In genomic region chr2:122374666-122375331, GRCm38 (mm10) we compare ENCODE assay signal across 8 mouse cellular contexts. TPM values are rescaled to one million over a fixed set of nuclear protein-coding genes. Genes with fewer than 3 reads are reported as not detected.
DNase-seq lines count a peak whose midpoint lies in the region; ATAC-seq and TF ChIP-seq lines count a peak whose summit lies in the region.

No protein-coding gene starts in this region.

- H3K4me1 ChIP-seq in E14TG2a.4 (replicated peaks; ENCODE audit: low read depth, low read length) = peaks cover 54% of the 10 kb centered on the region
- H3K4me1 ChIP-seq in forebrain, embryonic 11.5 days (replicated peaks; ENCODE audit: control insufficient read depth, insufficient read depth, low read length) = no peaks in the 10 kb centered on the region
- H3K4me1 ChIP-seq in liver, embryonic 12.5 days = peaks cover 33% of the 10 kb centered on the region

- H3K36me3 ChIP-seq in E14TG2a.4 (ENCODE audit: insufficient read depth, low read length) = 0 out of 2 replicates have a peak, but pooled peaks cover 3% of the 10 kb centered on the region
- no peaks in the 10 kb centered on the region for H3K36me3 ChIP-seq in forebrain, embryonic 11.5 days (ENCODE audit: control insufficient read depth, insufficient read depth, low read length)
- no peaks in the 10 kb centered on the region for H3K36me3 ChIP-seq in liver, embryonic 12.5 days

- WGBS in forebrain, embryonic 11.5 days = 22% methylated on average over 23 of the region's 23 CpGs
- 26% methylated on average over 23 of the region's 23 CpGs for WGBS in liver, embryonic 12.5 days (ENCODE audit: insufficient replicate concordance)

- no peak for ATAC-seq in forebrain, embryonic 11.5 days (replicated peaks; ENCODE audit: low FRiP score)
- ATAC-seq in liver, embryonic 12.5 days = no peak

- DNase-seq in heart, adult 11 months = peak; percentile 79
- no peak for DNase-seq in heart, adult 8-10 months (ENCODE audit: low spot score)
- DNase-seq in forebrain, embryonic 11.5 days (ENCODE audit: low spot score) = no peak
- no peak for DNase-seq in right cerebral cortex, postnatal 14 days
- DNase-seq in urinary bladder, postnatal 10 days (ENCODE audit: low spot score) = no peak
- no peak for DNase-seq in right cerebral cortex, postnatal 36 days (ENCODE audit: low spot score in 2 of 2)

- no peak for TF ChIP-seq CTCF in E14TG2a.4 (conservative IDR thresholded peaks at IDR 0.05; ENCODE audit: low read length)

- peak overlapping the region; percentile 61 for H3K9ac ChIP-seq in forebrain, embryonic 11.5 days (ENCODE audit: low read length)
- peak overlapping the region; percentile 52; the same call in 1 of the 2 replicates for H3K9ac ChIP-seq in liver, embryonic 12.5 days

- H3K27me3 ChIP-seq in E14TG2a.4 (ENCODE audit: insufficient read depth, low read length) = no peaks in the 10 kb centered on the region
- H3K27me3 ChIP-seq in forebrain, embryonic 11.5 days (ENCODE audit: control insufficient read depth, insufficient read depth, low read length) = no peaks in the 10 kb centered on the region
- H3K27me3 ChIP-seq in liver, embryonic 12.5 days (replicated peaks) = peaks cover 6% of the 10 kb centered on the region

- no peak overlapping the region for H3K27ac ChIP-seq in forebrain, embryonic 11.5 days (ENCODE audit: low read depth, low read length)
- no peak overlapping the region for H3K27ac ChIP-seq in liver, embryonic 12.5 days

- H3K4me3 ChIP-seq in E14TG2a.4 (replicated peaks; ENCODE audit: low read length) = peak overlapping the region; percentile 86
- H3K4me3 ChIP-seq in forebrain, embryonic 11.5 days (ENCODE audit: low read depth, low read length) = peak overlapping the region; percentile 56
- H3K4me3 ChIP-seq in liver, embryonic 12.5 days = peak overlapping the region; percentile 59

- H3K9me3 ChIP-seq in E14TG2a.4 (ENCODE audit: low read length) = no peaks in the 10 kb centered on the region
- H3K9me3 ChIP-seq in forebrain, embryonic 11.5 days (ENCODE audit: control insufficient read depth, low read length) = no peaks in the 10 kb centered on the region
- no peaks in the 10 kb centered on the region for H3K9me3 ChIP-seq in liver, embryonic 12.5 days (replicated peaks)

- peak overlapping the region; percentile 48 for H3K4me2 ChIP-seq in forebrain, embryonic 11.5 days (ENCODE audit: low read depth, low read length, severe bottlenecking)
- H3K4me2 ChIP-seq in liver, embryonic 12.5 days = peak overlapping the region; percentile 90

RNA-seq across cellular contexts. Expression of gene Shf, which starts 5.8 kb away (rescaled TPM):
- total RNA-seq in heart, adult 8-10 months (2022) = 1 to 10 TPM; 4.4 to 7.3 (median 5.7) TPM
- 5.2 and 6.9 TPM in 2 replicates for polyA plus RNA-seq in forebrain, embryonic 11.5 days (2014; fragmentation: Nextera tagmentation; extraction: Ambion mirVana)
- 2.0 TPM in 2 replicates for polyA plus RNA-seq in liver, embryonic 12.5 days (2016; fragmentation: Nextera tagmentation; extraction: Ambion mirVana)

RNA-seq across cellular contexts. Expression of gene Slc28a2, which starts 51.5 kb away (rescaled TPM):
- total RNA-seq in heart, adult 8-10 months (2022) = 10 to 100 TPM; 16.0 to 22.8 (median 19.8) TPM
- not detected in 2 replicates for polyA plus RNA-seq in forebrain, embryonic 11.5 days (2014; fragmentation: Nextera tagmentation; extraction: Ambion mirVana)
- polyA plus RNA-seq in liver, embryonic 12.5 days (2016; fragmentation: Nextera tagmentation; extraction: Ambion mirVana) = 0.31 and 0.35 TPM in 2 replicates

RNA-seq across cellular contexts. Expression of gene Duox1, which starts 59.3 kb away (rescaled TPM):
- total RNA-seq in heart, adult 8-10 months (2022) = under 1 TPM in 3 of 4 experiments, not detected in 1; 0.20 to 0.28 (median 0.27) TPM
- polyA plus RNA-seq in forebrain, embryonic 11.5 days (2014; fragmentation: Nextera tagmentation; extraction: Ambion mirVana) = 0.05 TPM in 1 of 2 replicates, not detected in the other
- polyA plus RNA-seq in liver, embryonic 12.5 days (2016; fragmentation: Nextera tagmentation; extraction: Ambion mirVana) = not detected in 2 replicates
